Mouse (Mus musculus) midbrain, embryonic 11.5 days (tissue): ENCODE data around the gene Dot1l. TPM values are rescaled to one million over a fixed set of nuclear protein-coding genes. Genes with fewer than 3 reads are reported as not detected.

Source experiments
- ATAC-seq: fragments of 200-750 bp; cut with Nextera tagmentation; 2 replicates; pipeline ENCODE4 v1.8.0; 2017; ENCODE audit warnings: moderate TSS enrichment, moderate library complexity; ENCODE audit not compliant: low FRiP score
- DNase-seq: peaks from one replicate; pipeline ENCODE4 v3.0.0; 2015; ENCODE audit warnings: low spot score; ENCODE audit errors: missing footprints
- H3K27ac ChIP-seq: fragments of 300-500 bp; sonication (generic); 2 replicates; pipeline ENCODE4 v1.5.1; 2014; ENCODE audit warnings: low read depth, low read length
- H3K27me3 ChIP-seq: fragments of 300-500 bp; sonication (generic); 2 replicates; pipeline ENCODE4 v1.6.1; 2014; ENCODE audit warnings: mild to moderate bottlenecking, low read length, moderate library complexity, mixed read lengths; ENCODE audit not compliant: control insufficient read depth, insufficient read depth
- H3K36me3 ChIP-seq: fragments of 300-500 bp; sonication (generic); 2 replicates; pipeline ENCODE4 v1.6.1; 2014; ENCODE audit warnings: mild to moderate bottlenecking, low read length, moderate library complexity, mixed read lengths; ENCODE audit not compliant: control insufficient read depth, insufficient read depth
- H3K4me1 ChIP-seq: fragments of 300-500 bp; sonication (generic); 2 replicates; pipeline ENCODE4 v1.6.1; 2014; ENCODE audit warnings: low read length; ENCODE audit not compliant: control insufficient read depth, insufficient read depth
- H3K4me2 ChIP-seq: fragments of 300-500 bp; sonication (generic); 2 replicates; pipeline ENCODE4 v1.6.1; 2014; ENCODE audit warnings: mild to moderate bottlenecking, moderate library complexity
- H3K4me3 ChIP-seq: fragments of 300-500 bp; sonication (generic); 2 replicates; pipeline ENCODE4 v1.5.1; 2014; ENCODE audit warnings: low read depth, low read length
- H3K9ac ChIP-seq: fragments of 300-500 bp; sonication (generic); 2 replicates; pipeline ENCODE4 v1.6.1; 2014; ENCODE audit warnings: low read length
- H3K9me3 ChIP-seq: fragments of 300-500 bp; sonication (generic); 2 replicates; pipeline ENCODE4 v1.6.1; 2016; ENCODE audit warnings: low read length; ENCODE audit not compliant: control insufficient read depth
- WGBS: fragments of 180-500 bp; shearing (Covaris S2); extraction: QIAGEN DNeasy Blood & Tissue Kit; methylation state at CpG from one replicate; pipeline ENCODE4 v1.1.7; 2014; 5-methylcytosine and 5-hydroxymethylcytosine counted together
- polyA plus RNA-seq: library from polyadenylated mRNA; unstranded; fragments of >200 nt; fragmentation: Nextera tagmentation; extraction: Ambion mirVana; gene quantifications from 2 replicates; pipeline ENCODE4 v1.2.1, GENCODE M21; 2014

Gene Dot1l
- polyA plus RNA-seq = 15.4 and 18.8 TPM in 2 replicates

- Histone ChIP-seq H3K4me3 (peak within 1 kb of the TSS; percentile 99), H3K4me1 (peaks cover 30% of the 10 kb centered on the region), H3K9me3 (no peaks in the 10 kb centered on the region), H3K27ac (peak within 1 kb of the TSS; percentile 74), H3K36me3 (no peaks in the 10 kb centered on the region), H3K4me2 (peak within 1 kb of the TSS; percentile 90), H3K9ac (peak within 1 kb of the TSS; percentile 98), H3K27me3 (no peaks in the 10 kb centered on the region)
- ATAC-seq (peak; percentile 90), DNase-seq (peak; percentile 100)
- WGBS = 1% methylated on average over 33 of the region's 57 CpGs
Measured at GRCm38 (mm10) chr10:80754594-80755290, at the start of gene Dot1l. Dot1l (plus strand) TSS chr10:80755206.

- 75% methylated on average over 3 of the region's 3 CpGs for WGBS
- H3K4me2 ChIP-seq = no peak overlapping the region
- no peak overlapping the region for H3K9ac ChIP-seq
- no peak overlapping the region for H3K27ac ChIP-seq
- no peaks in the 10 kb centered on the region for H3K27me3 ChIP-seq
- no peaks in the 10 kb centered on the region for H3K9me3 ChIP-seq
- H3K4me1 ChIP-seq = peaks cover 16% of the 10 kb centered on the region
- ATAC-seq = no peak
- no peak for DNase-seq
- H3K4me3 ChIP-seq = no peak overlapping the region
- H3K36me3 ChIP-seq = peaks cover 34% of the 10 kb centered on the region
Measured at GRCm38 (mm10) chr10:80705479-80705878, 49.5 kb upstream of the Dot1l start.

DNA sequence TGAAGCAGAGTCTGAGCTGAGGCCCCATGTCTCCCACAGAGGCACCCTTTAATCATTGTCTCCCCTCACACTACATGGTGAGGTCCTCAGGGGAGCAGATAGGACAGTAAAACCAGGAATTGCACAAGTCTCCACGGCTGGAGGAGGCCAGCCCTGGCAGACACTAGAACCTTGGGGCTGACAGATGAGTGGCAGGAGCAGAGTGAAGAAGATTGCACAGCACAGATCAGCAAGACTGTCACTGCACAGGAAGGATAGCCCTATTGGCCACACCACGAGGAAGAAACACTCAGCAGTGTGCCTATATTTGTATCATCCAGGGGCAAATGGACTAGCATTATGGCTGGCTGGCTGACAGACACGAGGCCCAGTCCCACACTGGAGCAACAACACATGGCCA is 44.2 kb upstream of the Dot1l start:
- no peak for DNase-seq
- no peak overlapping the region for H3K4me2 ChIP-seq
- no peaks in the 10 kb centered on the region for H3K27me3 ChIP-seq
- no peak overlapping the region for H3K9ac ChIP-seq
- H3K36me3 ChIP-seq = peaks cover 68% of the 10 kb centered on the region
- no peak overlapping the region for H3K27ac ChIP-seq
- no peaks in the 10 kb centered on the region for H3K9me3 ChIP-seq
- WGBS = 91% methylated on average over 3 of the region's 3 CpGs
- no peaks in the 10 kb centered on the region for H3K4me1 ChIP-seq
- H3K4me3 ChIP-seq = no peak overlapping the region
- ATAC-seq = no peak

DNA sequence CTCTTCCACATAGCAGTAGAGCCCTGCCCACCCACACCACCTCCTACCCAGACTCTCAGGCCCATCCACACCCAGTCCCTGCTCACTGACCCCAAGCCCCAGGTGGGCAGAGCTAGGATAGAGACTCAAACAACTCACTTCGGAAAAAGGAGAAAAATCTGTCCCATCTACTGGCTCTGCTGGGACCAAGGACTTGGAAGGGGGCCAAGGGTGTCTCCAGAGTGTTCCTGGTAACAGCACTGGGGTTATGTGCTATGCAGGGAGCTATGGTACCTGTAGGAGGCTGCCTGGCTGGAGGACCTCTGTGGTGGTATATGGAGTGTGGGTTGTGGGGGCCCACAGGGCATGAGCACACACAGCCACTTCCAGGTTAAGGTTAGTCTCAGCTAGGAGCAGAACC is 37.7 kb upstream of the Dot1l start:
- no peaks in the 10 kb centered on the region for H3K4me1 ChIP-seq
- no peak overlapping the region for H3K4me2 ChIP-seq
- WGBS = 74% methylated on average over 1 of the region's 1 CpGs
- H3K9ac ChIP-seq = no peak overlapping the region
- no peaks in the 10 kb centered on the region for H3K9me3 ChIP-seq
- H3K27me3 ChIP-seq = no peaks in the 10 kb centered on the region
- DNase-seq (no peak), ATAC-seq (no peak)
- no peak overlapping the region for H3K4me3 ChIP-seq
- H3K36me3 ChIP-seq = peaks cover 70% of the 10 kb centered on the region
- no peak overlapping the region for H3K27ac ChIP-seq

- ATAC-seq = no peak
- Histone ChIP-seq H3K9me3 (no peaks in the 10 kb centered on the region), H3K36me3 (peaks cover 46% of the 10 kb centered on the region), H3K4me1 (no peaks in the 10 kb centered on the region), H3K4me2 (no peak overlapping the region), H3K4me3 (no peak overlapping the region), H3K27ac (no peak overlapping the region), H3K9ac (no peak overlapping the region), H3K27me3 (no peaks in the 10 kb centered on the region)
- WGBS = 87% methylated on average over 5 of the region's 5 CpGs
- DNase-seq = no peak
Measured at GRCm38 (mm10) chr10:80727369-80728127, 27.5 kb upstream of the Dot1l start.

DNA sequence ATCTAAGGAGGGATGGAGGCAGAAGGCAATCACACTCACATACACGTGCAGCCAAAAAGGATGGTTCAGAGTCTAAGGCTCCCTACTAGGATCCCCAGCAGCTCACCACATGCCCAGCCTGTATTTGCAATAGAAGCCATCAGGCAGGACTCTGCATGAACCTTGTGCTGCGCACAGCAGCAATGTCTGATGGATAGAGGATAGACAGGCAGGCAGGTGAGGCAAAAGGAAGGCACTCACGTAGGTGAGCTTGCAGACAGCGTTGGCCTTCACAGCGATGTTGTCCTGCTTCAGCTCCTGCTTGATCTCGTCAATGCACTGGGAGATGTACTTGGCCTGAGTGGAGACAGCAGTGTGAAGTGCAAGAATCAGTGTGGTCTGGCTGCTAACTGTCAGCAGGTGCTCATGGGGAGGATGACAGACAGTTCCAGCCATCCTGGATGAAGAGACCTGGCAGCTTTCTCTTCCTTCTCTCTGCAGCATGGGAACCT is 22.4 kb upstream of the Dot1l start:
- no peak for DNase-seq
- Histone ChIP-seq H3K9ac (no peak overlapping the region), H3K9me3 (no peaks in the 10 kb centered on the region), H3K4me3 (no peak overlapping the region), H3K36me3 (peaks cover 25% of the 10 kb centered on the region), H3K27me3 (no peaks in the 10 kb centered on the region), H3K27ac (no peak overlapping the region), H3K4me1 (no peaks in the 10 kb centered on the region), H3K4me2 (no peak overlapping the region)
- 97% methylated on average over 6 of the region's 6 CpGs for WGBS
- ATAC-seq = no peak

DNA sequence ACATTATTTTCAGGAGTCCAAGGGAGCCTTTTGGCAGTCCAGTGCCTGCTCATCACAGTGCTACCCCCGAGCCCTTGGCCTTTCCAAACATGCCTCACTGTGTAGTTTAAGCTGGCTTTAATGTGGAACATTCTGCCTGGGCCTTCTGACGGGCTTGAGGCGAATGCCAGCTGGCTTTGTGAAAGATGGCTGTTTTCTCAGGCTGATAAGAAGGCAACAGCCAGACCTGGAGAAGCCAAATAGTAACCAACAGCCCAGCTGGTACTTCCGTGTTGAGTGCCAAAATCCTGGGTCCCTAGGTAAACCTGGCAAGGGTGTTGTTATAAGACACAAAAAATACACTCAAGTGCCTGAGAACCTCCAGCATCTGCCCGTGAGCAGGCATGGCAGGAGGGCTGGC is 18.3 kb upstream of the Dot1l start:
- 86% methylated on average over 5 of the region's 5 CpGs for WGBS
- Histone ChIP-seq H3K9ac (no peak overlapping the region), H3K4me3 (no peak overlapping the region), H3K36me3 (0 out of 2 replicates have a peak, but pooled peaks cover 2% of the 10 kb centered on the region), H3K9me3 (no peaks in the 10 kb centered on the region), H3K4me1 (peaks cover 13% of the 10 kb centered on the region), H3K27me3 (no peaks in the 10 kb centered on the region), H3K4me2 (no peak overlapping the region), H3K27ac (no peak overlapping the region)
- ATAC-seq = no peak
- DNase-seq = no peak

DNA sequence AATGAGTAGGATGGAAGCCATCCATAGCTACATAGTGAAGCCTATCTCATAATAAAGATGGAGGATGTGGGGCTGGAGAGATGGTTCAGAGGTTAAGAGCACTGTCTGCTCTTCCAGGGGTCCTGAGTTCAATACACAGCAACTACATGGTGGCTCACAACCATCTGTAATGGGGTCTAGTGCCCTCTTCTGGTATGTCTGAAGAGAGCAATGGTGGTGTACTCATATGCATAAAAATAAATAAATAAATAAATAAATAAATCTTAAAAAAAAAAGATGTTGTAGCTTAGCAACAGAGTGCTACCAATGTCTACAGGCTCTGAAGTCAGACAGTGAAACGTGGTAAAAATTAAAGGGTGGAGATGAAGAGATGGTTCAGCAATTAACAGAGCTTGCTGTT is 16.3 kb upstream of the Dot1l start:
- Histone ChIP-seq H3K4me1 (peaks cover 17% of the 10 kb centered on the region), H3K4me2 (no peak overlapping the region), H3K9ac (no peak overlapping the region), H3K36me3 (no peaks in the 10 kb centered on the region), H3K4me3 (no peak overlapping the region), H3K27me3 (no peaks in the 10 kb centered on the region), H3K9me3 (no peaks in the 10 kb centered on the region), H3K27ac (no peak overlapping the region)
- WGBS = 70% methylated on average over 1 of the region's 1 CpGs
- DNase-seq (no peak), ATAC-seq (no peak)

DNA sequence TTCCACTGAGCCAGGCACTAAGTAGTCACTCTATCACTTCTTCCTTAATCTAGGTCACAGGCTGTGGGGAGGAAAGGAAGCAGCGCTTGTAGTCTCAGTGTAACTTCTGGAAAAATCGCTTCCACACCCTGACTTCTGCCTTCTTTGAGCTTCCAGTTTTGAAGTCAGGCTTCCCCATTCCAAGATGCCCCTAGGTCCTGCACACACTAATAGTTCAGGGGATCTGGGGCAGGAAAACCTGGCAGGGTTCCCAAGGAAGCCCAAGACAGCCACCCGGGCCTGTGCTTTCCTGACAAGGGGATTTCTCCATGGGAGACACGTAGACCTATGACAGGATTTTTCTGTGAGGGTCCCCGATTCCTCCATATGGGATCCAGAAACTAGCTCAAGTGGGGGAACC is 13.9 kb upstream of the Dot1l start:
- H3K36me3 ChIP-seq = no peaks in the 10 kb centered on the region
- H3K9me3 ChIP-seq = no peaks in the 10 kb centered on the region
- H3K27ac ChIP-seq = no peak overlapping the region
- H3K4me2 ChIP-seq = peak overlapping the region; percentile 70
- H3K4me3 ChIP-seq = peak overlapping the region; percentile 87
- peaks cover 17% of the 10 kb centered on the region for H3K4me1 ChIP-seq
- DNase-seq = no peak
- H3K9ac ChIP-seq = peak overlapping the region; percentile 92
- no peaks in the 10 kb centered on the region for H3K27me3 ChIP-seq
- ATAC-seq = no peak
- WGBS = 30% methylated on average over 5 of the region's 5 CpGs
